Mouse (Mus musculus): ENCODE results near the gene Cog7. TPM values are rescaled to one million over a fixed set of nuclear protein-coding genes. Genes with fewer than 3 reads are reported as not detected.

Gene Cog7
- polyA plus RNA-seq, 1 experiment from 2014 or later = 19.9 TPM

Other genes starting within 250 kb of the Cog7 start
- gene Scnn1g, start 247.2 kb downstream of the Cog7 start, polyA plus RNA-seq (2015; fragmentation: Nextera tagmentation; extraction: Ambion mirVana) = 0.25 and 0.91 TPM in 2 replicates
- 0.49 and 0.70 TPM in 2 replicates for gene Scnn1b, start 116.7 kb downstream of the Cog7 start, polyA plus RNA-seq (2015; fragmentation: Nextera tagmentation; extraction: Ambion mirVana)
- 79.0 and 87.5 TPM in 2 replicates for gene Gga2, start 39.5 kb upstream of the Cog7 start, polyA plus RNA-seq (2015; fragmentation: Nextera tagmentation; extraction: Ambion mirVana)
- 43.1 and 44.5 TPM in 2 replicates for gene Ubfd1, start 85.5 kb upstream of the Cog7 start, polyA plus RNA-seq (2015; fragmentation: Nextera tagmentation; extraction: Ambion mirVana)
- 40.4 and 41.9 TPM in 2 replicates for gene Ears2, start 85.6 kb upstream of the Cog7 start, polyA plus RNA-seq (2015; fragmentation: Nextera tagmentation; extraction: Ambion mirVana)
- gene Ndufab1, start 120.2 kb upstream of the Cog7 start, polyA plus RNA-seq (2015; fragmentation: Nextera tagmentation; extraction: Ambion mirVana) = 1,647 and 1,675 TPM in 2 replicates
- gene Palb2, start 151.3 kb upstream of the Cog7 start, polyA plus RNA-seq (2015; fragmentation: Nextera tagmentation; extraction: Ambion mirVana) = 8.2 and 9.7 TPM in 2 replicates
- 77.8 TPM in 2 replicates for gene Dctn5, start 151.3 kb upstream of the Cog7 start, polyA plus RNA-seq (2015; fragmentation: Nextera tagmentation; extraction: Ambion mirVana)
- gene Plk1, start 177.7 kb upstream of the Cog7 start, polyA plus RNA-seq (2015; fragmentation: Nextera tagmentation; extraction: Ambion mirVana) = 91.0 and 96.3 TPM in 2 replicates
- 0.22 and 0.30 TPM in 2 replicates for gene Ern2, start 204.5 kb upstream of the Cog7 start, polyA plus RNA-seq (2015; fragmentation: Nextera tagmentation; extraction: Ambion mirVana)
- 0.32 and 0.66 TPM in 2 replicates for gene Chp2, start 237.8 kb upstream of the Cog7 start, polyA plus RNA-seq (2015; fragmentation: Nextera tagmentation; extraction: Ambion mirVana)